Mouse (Mus musculus) right cerebral cortex, adult 2 months (tissue): ENCODE results near the gene Usp46.
"Not testable (repeated sequence)": the region's sequence is repeated elsewhere in the genome, so short reads cannot be mapped to it uniquely, and the experiment has no call there.

Experiments used
- DNase-seq, 2 experiments: peaks; one replicate each; pipeline ENCODE4 v3.0.0; 2021 to 2022; ENCODE audit warnings: low spot score in 2 of 2

The Usp46 gene

DNA sequence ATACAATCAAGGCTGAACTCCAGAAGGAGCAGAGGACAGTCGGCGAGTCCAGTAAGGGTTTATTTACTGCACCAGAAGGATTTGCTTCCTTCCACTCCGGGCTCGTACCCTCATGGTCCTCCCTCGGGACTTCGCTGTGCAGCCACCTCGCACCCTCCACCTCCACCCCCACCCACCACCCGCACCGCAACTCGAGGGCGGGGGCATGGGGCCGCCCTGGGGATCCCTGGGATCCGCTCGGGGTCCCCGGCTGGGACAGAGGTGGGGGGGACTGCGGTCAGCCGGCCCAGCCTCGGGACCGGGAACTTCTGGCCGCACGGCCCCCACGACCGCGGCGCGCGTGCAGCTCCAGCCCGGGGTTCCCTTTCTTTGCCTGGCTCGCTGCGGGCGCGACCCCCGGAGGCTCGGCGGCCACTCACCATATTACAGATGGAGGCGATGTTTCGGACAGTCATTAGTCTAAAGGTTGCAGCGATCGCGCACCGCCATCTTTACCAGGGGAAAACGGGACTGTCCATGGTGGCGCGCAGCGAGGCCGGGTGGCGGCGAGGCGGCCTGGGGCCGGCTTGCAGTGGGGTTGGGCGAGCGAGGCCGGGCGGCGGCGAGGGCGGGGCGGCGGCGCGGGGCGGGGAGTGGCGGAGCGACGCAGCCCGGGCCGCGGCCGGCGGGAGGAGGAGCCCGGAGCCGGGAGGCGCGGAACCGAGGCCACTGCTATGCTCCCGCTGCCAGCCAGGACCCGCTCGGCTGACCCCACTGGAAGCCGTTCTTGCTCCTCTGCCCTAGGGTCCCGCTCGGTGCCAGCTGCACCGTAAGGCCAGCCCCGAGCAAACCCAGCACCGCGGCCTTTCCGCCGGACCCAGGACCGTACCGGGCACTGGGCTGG is at the start of gene Usp46:
Gene Usp46, minus strand, starts transcription at position 601 of the 883 bp plus-strand sequence.
- peak; percentile 73 for DNase-seq

DNA sequence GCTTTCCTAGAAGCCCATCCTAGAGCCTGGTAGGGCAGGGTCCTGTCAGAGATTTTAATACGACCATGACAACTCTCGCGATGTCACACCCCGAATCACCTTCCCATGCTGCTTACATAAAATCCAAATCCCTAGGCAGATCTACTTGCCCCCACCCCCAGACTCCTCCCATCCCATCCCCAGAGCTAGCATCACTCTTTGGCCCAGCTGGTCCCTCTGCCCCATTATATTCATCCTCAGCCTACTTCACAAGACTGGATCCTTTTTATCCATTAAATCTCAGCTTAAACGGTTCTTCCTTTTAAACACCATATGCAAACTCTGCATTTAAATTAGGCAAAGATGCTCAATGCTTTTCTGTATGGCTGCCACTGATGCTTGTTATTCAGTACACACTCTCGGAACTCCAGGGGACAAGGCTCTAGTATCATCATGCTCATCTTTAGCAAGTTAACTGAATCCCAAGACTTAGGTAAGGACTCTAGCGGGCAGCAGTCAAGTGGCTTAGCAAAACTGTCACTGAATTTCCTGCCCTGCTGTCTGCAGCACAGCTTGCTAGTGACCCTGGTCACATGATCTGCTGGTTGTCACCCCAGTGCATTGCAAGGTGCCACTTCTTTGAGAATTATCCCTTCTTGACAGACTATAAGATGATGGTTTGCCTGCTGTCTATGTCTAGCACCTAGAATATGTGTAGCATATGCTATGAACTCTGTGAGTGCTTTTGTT is 45.9 kb upstream of the Usp46 start:
- DNase-seq: no peak

DNA sequence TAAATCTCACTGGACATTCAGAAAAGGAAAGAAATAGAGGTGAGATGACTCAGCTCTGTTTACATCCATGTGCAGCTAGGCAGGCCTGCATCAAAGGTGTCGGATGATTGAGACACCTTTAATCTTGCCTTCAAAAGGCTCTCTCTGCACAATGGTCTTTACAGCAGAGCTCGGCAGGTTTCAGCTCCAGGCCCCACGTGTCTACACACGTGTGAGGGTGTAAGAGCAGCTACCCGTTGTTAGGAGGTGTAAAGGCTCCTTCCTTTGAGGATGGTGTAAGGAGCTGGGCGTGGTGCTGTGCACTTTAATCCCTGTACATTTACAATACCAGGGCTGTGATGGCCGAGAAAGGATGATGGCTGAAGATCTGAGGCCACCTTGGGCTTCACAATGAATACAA is 37.2 kb upstream of the Usp46 start:
- no peak for DNase-seq

DNA sequence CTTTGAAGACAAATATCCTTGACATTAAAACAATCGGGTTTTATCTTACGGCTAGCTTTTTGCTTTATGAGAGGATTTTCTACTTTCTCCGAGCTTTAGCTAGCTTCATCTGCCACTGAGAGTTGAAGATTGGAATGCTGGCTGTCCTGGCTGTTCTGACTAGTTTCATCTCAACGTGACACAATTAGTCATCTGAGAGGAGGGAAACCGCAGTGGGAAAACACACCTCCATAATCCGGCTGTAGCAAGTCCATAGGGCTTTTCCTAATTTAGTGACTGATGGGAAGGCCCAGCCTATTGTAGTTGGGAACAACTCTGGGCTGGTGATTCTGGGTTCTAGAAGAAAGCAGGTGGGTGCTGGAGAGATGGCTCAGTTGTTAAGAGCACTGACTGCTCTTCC is 33.5 kb upstream of the Usp46 start:
- no peak for DNase-seq

DNA sequence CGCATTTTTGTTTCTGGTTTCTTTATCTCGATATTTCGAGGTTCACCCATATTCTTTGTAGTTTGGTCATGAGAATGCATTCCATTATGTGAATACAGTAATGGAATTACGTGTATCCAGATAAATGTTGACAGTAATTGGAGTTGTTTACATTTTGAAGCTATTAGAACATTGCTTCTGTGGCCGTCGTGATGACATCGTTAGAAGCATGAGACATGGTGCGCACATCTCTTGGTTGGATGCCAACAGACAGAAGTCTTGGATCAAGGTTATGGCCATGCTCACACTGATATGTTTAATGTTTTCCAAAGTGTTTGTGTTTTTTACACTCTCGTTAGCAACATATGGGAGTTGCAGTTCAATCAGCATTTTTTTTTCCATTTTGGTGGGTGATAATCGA is 30.8 kb upstream of the Usp46 start:
- no peak for DNase-seq

DNA sequence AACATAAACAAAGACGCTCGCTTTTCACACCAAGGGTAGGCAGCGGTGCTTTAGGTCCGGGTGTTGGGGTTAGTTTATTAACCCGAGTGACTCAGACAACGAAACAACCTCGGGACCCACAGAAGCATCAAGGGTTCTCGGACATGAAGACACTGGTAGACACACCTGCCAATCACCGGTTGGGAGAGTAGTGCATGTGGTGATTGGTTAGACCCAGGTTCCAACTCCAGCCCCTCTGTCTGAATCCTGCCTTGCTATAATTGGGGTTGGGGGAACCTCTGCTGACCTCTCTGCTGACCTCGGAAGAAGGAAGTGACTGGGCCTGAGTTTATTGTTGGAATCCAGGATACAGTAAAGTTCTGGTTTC is 29.6 kb upstream of the Usp46 start:
- DNase-seq: no peak

DNA sequence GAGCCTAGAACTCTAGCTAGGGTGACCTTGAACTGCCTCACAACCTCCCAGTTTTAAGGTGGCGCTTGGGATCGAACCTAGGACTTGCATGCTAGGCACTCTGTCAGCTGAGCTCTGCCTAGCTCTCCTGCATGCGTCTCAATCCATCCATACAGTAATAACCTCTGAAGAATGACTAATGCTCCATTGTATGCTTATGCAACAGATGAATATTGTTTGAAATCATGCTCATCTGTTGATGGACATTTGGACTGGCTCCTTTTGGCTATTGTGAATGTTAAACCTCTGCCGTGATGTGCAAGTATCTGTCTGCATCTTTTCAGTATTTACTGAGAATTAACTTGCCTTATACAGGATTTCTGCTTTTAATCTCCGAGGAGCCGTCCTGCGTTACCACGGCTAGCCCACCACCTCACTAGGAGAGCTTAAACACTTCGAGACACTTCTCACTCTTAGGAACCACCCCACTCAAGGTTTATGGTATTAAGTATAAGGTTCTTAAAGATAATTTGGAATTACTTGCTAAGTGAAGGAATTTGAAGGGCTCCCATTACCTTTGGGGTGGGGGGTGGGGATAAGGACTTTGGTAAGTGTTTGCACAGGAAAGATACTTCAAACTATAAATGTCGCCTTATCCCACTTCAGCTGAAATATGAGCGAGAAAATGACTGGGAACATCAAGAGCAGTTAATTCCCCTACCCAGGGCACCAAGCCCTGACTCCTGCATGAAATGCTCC is 29.1 kb upstream of the Usp46 start:
- no peak for DNase-seq

DNA sequence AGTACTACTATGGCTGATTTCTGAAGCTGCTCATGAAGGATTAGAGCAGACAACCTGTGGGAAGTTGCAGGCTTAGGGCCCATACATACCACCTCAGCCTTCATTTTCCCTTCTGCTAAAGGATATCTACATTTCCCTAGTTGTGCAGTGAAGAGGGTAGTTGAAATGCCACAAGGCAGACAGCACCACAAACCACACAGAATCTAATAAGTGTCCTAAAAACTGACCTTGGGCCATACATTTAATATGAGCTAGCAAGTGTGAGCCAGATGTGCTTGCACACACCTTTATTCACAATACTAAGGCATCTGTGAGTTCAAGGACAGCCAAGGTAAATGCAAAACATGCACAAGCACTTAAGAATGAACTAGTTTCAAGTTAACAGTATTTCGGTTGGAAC is 27.8 kb upstream of the Usp46 start:
- no peak for DNase-seq

DNA sequence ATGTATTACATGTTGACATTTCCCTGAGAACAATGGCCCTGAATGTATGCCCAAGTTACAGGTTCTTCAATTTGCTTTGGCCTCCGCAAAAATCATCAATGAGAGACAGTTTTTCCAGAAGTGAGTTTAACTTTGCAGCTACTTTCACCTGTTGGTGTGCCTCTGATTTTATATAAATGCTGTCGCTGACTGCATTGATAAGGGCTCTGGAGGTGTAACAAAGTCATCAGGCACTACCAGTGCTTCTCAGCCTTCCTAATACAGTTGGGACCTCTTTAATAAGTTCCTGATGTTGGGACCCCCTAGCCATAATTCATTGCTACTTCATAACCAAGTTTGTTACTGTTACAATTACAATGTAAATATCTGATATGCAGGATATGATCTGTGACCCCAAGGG is 27.4 kb upstream of the Usp46 start:
- no peak for DNase-seq

DNA sequence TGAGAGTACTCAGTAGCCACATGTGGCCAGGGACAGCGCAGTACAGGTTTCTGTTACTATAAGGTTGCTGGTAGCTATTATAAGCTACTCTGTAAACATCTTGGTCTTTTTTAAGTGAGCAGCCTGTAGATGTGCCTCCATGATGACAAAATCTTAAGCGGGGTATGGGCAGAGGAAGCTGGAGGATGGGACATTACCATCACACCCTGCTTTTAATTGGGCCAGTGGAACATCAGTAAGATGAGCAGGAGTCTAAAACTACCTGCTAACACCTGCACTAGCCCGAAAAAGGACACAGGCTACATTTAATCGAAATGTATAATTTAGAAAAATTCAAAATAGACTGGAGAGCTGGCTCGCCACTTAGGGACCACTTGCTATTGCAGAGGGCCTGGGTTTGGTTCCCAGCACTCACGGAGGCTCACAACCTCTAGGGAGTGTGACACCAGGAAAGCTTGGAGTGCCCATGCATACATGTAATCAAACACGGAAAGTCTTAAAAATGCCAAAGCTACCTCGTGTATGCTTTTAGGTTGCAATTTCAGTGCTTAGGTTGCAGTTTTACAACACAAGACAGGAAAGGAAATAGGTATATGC is 26.7 kb upstream of the Usp46 start:
- DNase-seq: no peak

DNA sequence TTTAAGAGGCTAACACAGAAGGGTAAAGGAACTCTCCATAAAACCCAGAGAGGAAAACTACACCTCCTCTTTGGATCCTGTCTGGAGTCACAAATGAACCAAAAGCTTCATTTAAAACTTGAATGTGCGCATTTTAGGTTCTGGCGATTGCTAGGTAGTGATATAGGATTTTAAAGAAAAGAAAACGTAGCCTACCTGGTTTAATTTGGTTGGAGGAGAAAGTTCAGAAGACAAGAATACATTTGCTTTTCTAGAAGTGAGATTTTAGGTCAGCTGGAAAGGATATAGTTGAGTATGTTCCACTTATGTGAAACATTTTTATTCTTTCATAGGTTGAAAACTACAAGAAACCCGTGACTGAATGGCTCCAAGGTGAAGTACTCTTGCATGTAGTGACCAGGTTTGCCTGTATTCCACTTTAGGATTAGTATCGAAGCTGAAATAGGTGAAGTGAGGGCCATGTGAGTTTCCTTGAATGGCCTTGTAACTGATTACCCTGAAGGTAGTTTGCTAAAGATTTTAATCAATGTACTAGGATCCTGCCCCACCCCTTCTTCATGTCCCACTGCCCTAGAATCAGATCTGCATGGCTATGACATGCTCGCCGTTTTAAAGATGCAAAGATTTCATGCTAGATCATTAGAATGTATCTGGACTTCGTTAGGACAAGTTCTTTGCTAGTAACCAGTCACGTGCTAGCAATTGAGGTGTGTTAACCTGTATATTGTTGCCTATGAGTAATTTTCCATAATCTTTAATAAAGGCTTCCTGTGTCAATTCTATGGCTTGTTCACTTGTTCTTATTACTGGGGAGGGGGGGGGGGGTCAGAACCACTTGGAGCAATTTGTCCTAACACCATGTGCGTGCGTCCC is 25.6 kb upstream of the Usp46 start:
- DNase-seq: no peak

DNA sequence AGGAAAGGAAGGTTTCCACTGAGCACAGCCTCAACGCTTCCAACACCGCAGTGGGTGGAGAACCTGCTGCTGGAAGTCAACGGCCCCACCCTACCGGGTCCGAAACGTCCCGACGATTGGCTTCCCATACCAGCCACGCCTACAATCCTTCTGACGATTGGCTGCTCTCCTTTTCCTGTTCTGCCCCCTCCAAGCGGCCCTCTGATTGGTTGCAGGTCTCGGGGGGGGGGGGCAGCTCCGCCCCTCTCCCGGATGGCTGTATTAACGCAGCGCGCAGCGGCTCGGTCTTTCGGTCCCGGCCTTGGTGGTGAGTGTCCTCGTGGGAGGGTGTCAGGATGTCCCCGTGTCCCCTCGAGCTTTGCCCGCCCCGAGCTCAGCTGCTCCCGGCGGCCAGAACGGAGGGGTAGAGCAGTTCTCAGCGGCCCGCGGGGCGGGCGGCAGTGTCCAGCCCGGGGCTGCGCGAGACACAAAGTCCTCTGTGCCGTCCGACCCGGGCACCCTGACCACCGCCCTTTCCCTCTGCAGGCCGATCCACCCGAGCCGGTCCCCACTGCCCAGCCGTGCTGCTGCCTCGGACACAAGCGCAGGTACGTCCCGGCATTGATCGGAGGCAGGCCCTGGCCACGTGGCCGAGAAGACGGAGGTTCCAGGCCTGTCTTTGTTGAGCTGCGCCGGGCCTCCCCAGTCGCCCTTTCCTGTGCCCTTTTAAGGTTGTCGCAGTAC is 24.8 kb upstream of the Usp46 start:
- DNase-seq: peak; percentile 94

DNA sequence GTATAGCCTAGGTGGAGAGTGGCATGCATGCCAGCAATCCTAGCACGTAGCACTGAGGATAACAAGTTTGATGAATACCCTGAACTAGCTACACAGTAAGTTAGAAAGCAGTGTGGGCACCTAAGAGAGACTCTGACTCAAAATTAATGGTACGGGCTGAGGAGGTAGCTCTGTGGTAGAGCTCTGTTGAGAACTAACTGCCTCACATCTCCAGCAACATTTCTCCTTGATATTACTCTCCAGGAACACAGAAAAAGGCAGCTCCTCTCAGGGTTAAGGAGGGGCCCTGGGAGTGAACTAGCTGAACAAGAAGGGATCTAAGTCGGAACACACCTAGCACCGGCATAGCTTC is 24.2 kb upstream of the Usp46 start:
- DNase-seq: no peak

DNA sequence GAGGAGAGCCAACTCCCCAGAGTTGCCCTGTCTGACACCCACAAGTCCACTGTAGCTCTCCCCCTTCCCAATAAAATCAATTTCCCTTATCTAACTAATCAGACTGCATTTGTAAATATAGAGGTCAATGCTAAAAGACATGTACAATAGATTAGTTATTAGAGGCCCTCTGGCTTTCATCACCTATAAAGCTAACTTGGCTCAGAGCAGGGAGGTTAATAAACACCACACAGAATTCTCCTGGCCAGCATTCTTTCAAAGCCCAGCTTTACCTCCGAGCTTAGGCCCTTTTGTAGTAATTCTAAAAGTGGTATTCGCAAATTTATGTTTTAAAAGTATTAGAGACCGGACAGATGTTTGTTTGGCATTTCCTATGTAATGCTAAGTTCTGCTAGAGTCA is 21.4 kb upstream of the Usp46 start:
- no peak for DNase-seq

DNA sequence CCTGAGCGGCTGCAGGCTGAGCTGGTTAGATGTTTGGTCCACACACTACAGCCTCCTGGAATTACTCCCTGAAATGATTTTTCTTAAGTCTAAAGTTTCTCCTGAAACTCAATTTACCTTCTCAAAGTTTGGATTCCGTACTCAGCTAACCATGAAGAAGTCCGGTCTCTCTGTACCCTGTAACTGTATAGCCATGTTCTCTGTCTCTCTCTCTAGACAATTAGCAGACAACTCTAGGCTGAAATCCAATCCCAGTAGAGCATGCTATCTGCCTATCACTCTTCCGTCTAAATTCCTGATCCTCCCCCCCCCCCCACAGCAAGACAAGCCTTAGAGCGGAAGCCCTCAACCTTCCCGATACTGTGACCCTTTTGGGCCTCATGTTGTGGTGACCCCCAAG is 13.5 kb upstream of the Usp46 start:
- DNase-seq: no peak

DNA sequence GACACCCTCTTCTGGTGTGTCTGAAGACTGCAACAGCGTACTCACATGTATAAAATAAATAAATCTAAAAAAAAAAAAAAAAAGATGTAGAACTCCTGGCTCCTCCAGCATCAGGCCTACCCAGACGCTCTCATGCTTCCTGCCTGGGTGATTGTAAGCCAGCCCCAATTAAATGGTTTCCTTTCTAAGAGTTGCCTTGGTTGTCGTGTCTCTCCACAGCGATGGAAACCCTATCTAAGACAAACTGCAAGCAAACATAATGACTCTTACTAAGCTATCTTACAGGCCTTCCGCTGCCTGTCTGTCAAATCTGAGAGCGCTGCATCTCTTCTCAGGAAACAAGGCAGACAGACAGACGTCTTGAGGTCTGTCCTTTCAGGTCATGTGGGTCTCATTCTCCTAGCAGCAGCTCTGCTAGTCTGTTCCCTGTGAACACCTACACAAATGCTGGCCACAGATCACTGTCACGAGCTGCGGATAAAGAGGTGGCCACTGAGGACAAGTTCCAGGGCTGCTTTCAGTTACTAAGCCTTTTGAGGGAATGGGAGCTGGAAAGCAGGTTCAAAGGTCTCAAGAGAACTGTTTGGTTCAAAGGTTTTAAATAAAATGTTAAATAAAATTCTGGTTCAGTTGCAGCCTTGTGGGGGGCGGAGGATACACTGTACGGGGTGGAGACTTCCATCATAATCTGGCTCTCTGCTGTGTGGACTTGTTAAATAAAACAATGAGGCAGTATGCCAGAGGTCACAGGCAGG is 10.8 kb upstream of the Usp46 start:
- DNase-seq: no peak

DNA sequence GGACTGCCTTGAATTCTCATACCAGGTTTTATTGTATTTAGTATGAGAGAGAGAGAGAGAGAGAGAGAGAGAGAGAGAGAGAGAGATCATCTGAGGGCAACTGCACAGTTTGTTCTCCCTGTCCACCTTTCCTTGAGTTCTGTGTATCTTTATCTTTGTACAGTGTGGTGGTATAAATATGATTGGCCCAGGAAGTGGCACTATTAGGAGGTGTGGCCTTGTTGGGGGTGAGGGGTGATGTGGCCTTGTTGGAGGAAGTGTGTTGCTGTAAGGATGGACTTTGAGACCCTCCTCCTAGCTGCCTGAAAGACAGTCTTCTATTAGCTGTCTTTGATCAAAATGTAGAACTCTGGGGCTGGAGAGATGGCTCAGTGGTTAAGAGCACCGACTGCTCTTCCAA is 10.2 kb upstream of the Usp46 start:
- no peak for DNase-seq

DNA sequence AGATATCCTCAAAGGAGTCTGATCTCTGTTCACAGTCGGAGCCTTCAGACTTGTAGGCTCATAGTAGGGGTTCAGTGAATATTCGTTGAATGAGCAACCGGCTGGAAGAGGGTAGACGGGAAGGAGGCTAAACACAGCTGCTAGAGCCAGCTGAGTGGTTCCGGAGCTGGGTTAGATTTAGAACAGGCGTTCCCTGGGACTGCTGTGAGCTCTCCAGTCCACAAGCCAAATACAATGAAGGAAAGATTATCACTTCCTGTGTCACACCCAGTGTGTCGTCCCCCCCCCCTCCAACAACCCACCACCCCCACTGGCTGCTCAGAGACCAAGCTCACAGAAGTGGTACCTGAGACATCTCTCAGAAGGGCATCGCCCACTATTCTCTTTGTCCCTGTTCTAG is 9.7 kb upstream of the Usp46 start:
- no peak for DNase-seq

DNA sequence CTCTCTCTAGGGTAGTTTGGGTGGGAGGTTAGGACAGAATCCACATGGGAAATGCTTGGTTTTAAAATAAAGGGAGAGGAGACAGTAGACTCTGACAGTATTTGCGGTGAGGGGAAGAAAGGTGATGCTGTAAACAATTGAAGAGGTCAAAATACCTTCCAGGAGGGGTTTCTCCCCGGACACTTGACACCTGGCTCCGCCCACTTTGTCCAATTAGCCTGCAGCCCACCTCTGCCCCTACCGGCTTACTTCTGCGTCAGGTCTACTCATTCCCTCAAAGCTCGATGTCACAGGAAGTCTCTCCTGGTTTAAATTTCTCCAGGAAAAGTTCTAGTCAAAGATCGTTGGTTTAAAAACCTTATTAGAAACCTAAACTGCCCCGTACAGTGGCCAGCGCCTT is 8.5 kb upstream of the Usp46 start:
- DNase-seq: no peak

DNA sequence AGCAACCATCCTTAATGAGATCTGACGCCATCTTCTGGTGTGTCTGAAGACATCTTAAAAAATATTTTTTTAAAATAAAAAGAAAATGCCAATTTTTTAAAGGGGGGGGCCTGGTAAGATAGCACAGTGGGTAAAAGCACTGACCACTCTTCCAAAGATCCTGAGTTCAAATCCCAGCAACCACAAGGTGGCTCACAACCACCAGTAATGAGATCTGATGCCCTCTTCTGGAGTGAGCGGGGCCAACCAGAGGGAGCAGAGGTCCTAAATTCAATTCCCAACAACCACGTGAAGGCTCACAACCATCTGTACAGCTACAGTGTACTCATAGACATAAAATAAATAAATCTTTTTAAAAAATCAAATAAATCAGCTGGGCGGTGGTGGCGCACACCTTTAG is 2.3 kb upstream of the Usp46 start:
- DNase-seq: not testable (repeated sequence)
